Mouse (Mus musculus) heart, postnatal 4 days (tissue): ENCODE measurements around the gene Itgad. TPM values are rescaled to one million over a fixed set of nuclear protein-coding genes. Genes with fewer than 3 reads are reported as not detected.

Source experiments
- DNase-seq: peaks from one replicate; pipeline ENCODE4 v3.0.0; 2021
- total RNA-seq, 2 experiments: library from RNA; stranded (reverse); gene quantifications; 2 replicates each; pipeline ENCODE4 v1.2.3; 2021

Gene Itgad
- total RNA-seq, 2 experiments from 2014 or later, result 0.56 TPM; not detected in 1

GRCm38 (mm10) chr7:128244410-128245025 lies 90.3 kb downstream of the Itgad start:
- DNase-seq, result no peak

- DNase-seq, result no peak
These were observed 91.4 kb downstream of the Itgad start for GRCm38 (mm10) chr7:128245547-128245946.

GRCm38 (mm10) chr7:128246496-128247391 lies 92.6 kb downstream of the Itgad start, which contains the start of gene Tgfb1i1:
Tgfb1i1 (plus strand) TSS chr7:128246812.
- DNase-seq, result peak; percentile 80

- DNase-seq, result peak; percentile 94
These were observed 93.3 kb downstream of the Itgad start for GRCm38 (mm10) chr7:128247443-128247842.

GRCm38 (mm10) chr7:128248081-128249042 lies 94.2 kb downstream of the Itgad start:
- no peak for DNase-seq

- no peak for DNase-seq
These were observed 95.8 kb downstream of the Itgad start for GRCm38 (mm10) chr7:128249998-128250397.

GRCm38 (mm10) chr7:128251946-128252345 lies 97.8 kb downstream of the Itgad start:
- no peak for DNase-seq

GRCm38 (mm10) chr7:128252609-128253008 lies 98.4 kb downstream of the Itgad start:
- no peak for DNase-seq

- no peak for DNase-seq
These were observed 100.8 kb downstream of the Itgad start for GRCm38 (mm10) chr7:128254978-128255377.

- DNase-seq, result no peak
These were observed 101.6 kb downstream of the Itgad start for GRCm38 (mm10) chr7:128255757-128256156.

GRCm38 (mm10) chr7:128256783-128257334 lies 102.7 kb downstream of the Itgad start:
- DNase-seq, result peak; percentile 70

GRCm38 (mm10) chr7:128265411-128265810 lies 111.2 kb downstream of the Itgad start, which contains the start of gene Slc5a2:
Slc5a2 (plus strand) TSS chr7:128265657.
- DNase-seq, result no peak

- DNase-seq, result no peak
These were observed 111.9 kb downstream of the Itgad start for GRCm38 (mm10) chr7:128266056-128266455.

- no peak for DNase-seq
These were observed 113.2 kb downstream of the Itgad start for GRCm38 (mm10) chr7:128267391-128267790.

- no peak for DNase-seq
These were observed 113.6 kb downstream of the Itgad start for GRCm38 (mm10) chr7:128267813-128268212.

- no peak for DNase-seq
These were observed 116.3 kb downstream of the Itgad start for GRCm38 (mm10) chr7:128270431-128270850.

GRCm38 (mm10) chr7:128271496-128271895 lies 117.3 kb downstream of the Itgad start:
- DNase-seq, result no peak

Other genes with a start within 250 kb of the Itgad start
- gene Kat8, start 241.9 kb upstream of the Itgad start, total RNA-seq, result 10 to 100 TPM; 13.0 to 13.9 TPM
- gene Prss8, start 224.3 kb upstream of the Itgad start, total RNA-seq, result not detected
- gene Prss36, start 207.7 kb upstream of the Itgad start, total RNA-seq, result 1 to 10 TPM; 4.0 to 4.8 TPM
- gene Fus, start 186.9 kb upstream of the Itgad start, total RNA-seq, result 100 to 1,000 TPM; 402 to 429 TPM
- gene Pycard, start 160.5 kb upstream of the Itgad start, total RNA-seq, result 10 to 100 TPM; 28.1 to 31.9 TPM
- 10 to 100 TPM; 66.9 to 69.8 TPM for gene Trim72, start 150.4 kb upstream of the Itgad start, total RNA-seq
- gene Itgam, start 91.7 kb upstream of the Itgad start, total RNA-seq, result 1 to 10 TPM; 1.8 to 2.5 TPM
- gene Gm49368, start 91.7 kb upstream of the Itgad start, total RNA-seq, result not detected
- gene Itgax, start 24.8 kb upstream of the Itgad start, total RNA-seq, result under 1 TPM; 0.09 to 0.19 TPM
- gene Cox6a2, start 52.0 kb downstream of the Itgad start, total RNA-seq, result 1,000 to 10,000 TPM; 1,037 to 1,183 TPM
- gene Armc5, start 83.0 kb downstream of the Itgad start, total RNA-seq, result 10 to 100 TPM; 13.3 to 13.8 TPM
- gene 9130023H24Rik, start 83.7 kb downstream of the Itgad start, total RNA-seq, result 1 to 10 TPM; 5.3 to 6.8 TPM
- gene Tgfb1i1, start 92.4 kb downstream of the Itgad start, total RNA-seq, result 100 to 1,000 TPM; 101 to 108 TPM
- not detected for gene Slc5a2, start 111.3 kb downstream of the Itgad start, total RNA-seq
- 10 to 100 TPM; 12.4 to 13.1 TPM for gene BC017158, start 143.8 kb downstream of the Itgad start, total RNA-seq